Mouse (Mus musculus) ovary, postnatal 10 days (tissue): ENCODE data around the gene Plcb1.
"Not testable (repeated sequence)": the region's sequence is repeated elsewhere in the genome, so short reads cannot be mapped to it uniquely, and the experiment has no call there.

Experiments
- DNase-seq: peaks from one replicate; pipeline ENCODE4 v3.0.0; 2022; ENCODE audit warnings: low spot score

Plcb1 gene

GRCm38 (mm10) chr2:135323276-135323954 lies 537.5 kb downstream of the Plcb1 start:
- DNase-seq: no peak

DNA sequence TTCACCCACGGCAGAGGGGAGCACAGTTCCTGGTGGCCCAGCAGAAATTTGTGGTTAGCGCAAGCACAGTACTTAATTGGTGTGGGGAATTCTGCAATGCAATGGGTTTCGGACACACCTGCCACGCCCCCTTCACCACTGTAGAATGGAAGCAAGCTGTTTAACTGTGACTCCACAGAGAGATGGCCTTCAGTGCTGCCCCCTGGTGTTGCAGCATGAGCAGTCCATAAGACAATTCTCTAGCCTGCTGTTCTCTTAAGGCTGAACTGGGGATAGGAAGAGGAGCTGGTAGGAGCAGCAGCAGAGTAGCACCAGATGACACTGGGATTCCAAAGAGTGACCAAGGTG lies 538.1 kb downstream of the Plcb1 start:
- DNase-seq: peak; percentile 38

DNA sequence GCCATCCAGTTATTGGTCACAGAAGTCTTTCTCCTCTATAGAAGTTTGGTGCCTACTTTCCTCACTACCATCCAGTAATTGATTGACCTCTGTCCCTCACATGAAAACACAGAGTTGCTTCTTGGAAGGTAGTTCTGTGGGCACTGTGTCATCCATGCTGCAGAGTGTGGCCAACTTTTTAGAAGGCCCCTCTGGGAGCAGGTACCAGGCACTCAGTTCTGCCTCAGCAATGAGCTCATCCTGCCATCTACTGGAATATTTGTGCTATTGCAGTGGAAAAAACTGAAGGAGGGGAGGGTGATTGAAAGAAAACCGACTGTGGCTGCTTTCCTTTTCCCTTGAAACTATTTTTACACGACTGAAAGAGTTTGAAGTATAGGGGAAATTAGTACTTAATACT lies 542.9 kb downstream of the Plcb1 start:
- no peak for DNase-seq

DNA sequence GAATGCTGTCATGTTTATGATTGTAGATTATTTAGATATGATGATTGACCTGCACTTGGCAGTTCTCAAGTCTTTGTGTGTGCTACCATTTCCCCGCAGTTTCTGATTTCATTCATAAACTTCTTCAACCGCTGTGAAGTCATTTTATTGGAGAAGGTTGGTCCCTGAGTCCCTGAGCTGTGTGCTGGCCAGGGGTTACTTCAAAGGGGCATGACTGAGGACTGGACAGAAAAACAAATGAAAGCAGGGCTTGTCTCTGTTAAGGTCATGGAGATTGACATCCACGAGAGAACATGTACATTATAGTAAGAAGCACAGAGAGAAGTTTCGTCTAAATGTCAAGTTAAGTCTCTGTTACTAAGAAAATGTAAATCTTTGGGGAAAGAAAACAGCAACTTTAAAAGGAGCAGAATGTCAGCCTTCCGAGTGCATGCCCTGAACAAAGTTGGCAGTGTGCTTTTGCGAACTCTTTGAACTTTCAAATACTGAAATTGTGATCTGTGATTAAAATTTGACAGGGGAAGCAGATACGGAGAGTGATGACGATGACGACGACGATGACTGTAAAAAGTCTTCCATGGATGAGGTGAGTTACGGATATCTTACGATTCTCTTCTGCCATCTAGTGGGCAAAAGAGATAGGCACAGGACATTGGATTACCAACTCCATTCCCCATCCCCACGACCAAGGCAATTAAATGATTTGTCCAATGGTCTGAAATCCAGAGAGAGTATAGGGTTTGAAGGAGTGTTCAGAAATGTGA lies 544.1 kb downstream of the Plcb1 start:
- DNase-seq: peak; percentile 3

GRCm38 (mm10) chr2:135331868-135332267 lies 546.0 kb downstream of the Plcb1 start:
- no peak for DNase-seq

GRCm38 (mm10) chr2:135356311-135356710 lies 570.4 kb downstream of the Plcb1 start:
- no peak for DNase-seq

GRCm38 (mm10) chr2:135361798-135362197 lies 575.9 kb downstream of the Plcb1 start:
- no peak for DNase-seq

DNA sequence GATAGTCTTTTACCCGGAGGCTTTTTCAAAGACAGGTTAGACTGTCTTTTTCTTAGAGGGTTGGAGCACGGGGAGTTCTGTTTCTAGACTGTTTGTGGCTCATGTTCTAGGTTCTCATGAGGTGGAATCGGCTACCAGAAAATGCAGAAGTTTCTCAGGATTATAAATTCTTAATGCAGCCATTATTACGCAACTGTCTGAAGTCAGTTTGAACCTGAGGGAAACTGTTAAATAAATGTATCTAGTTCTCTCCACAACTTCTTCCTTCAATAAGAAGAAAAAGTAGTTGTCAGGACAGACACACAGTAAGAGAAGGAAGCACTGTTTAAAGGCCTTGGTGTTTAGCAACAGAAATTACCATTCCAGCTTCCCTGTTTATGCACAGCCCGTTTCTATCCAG lies 577.1 kb downstream of the Plcb1 start:
- DNase-seq: no peak

DNA sequence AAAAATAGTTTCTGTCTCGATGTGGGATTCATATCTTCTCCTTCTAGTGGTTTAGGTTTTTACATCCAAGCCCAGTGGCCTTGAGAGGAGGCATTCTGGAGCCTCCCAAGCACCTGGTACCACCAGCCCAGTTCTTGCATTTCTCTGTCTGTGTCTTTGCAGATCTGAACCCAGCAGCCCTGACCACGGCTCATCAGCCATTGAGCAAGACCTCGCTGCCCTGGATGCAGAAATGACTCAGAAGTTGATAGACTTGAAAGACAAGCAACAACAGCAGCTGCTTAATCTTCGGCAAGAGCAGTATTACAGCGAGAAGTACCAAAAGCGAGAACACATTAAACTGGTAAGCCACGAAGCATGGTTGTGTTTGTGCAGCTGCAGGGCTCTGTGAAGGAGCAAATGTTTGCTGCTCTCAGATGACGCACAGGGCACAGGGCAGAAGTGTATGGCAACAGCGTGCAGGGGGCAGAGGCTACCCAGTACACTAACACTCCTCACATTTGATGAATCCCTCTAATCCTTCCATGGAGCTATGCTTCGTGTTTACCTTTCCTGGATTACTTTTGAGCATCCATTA lies 584.5 kb downstream of the Plcb1 start:
- DNase-seq: no peak

- DNase-seq: not testable (repeated sequence)
These were observed 594.9 kb downstream of the Plcb1 start for GRCm38 (mm10) chr2:135380796-135381195.

GRCm38 (mm10) chr2:135381396-135381795 lies 595.5 kb downstream of the Plcb1 start:
- DNase-seq: no peak

DNA sequence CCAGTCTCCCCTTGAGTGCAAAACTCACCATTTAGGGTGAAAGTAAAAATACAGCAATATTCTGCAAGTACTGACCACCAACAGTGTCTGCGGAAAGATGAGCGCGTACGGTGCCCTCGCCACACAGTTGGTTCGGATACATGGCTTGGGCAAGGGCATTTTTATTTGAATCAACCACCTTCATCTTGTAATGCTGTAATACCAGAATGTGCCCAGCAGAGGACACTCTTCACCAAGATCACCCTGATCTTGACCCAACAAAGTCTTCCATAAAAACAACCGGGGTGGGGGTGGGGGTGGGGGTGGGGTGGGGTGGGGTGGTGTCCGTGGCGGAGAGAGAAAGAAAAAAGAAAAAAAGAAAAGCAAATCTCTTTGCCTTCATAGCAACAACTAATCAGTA lies 602.1 kb downstream of the Plcb1 start:
- no peak for DNase-seq

DNA sequence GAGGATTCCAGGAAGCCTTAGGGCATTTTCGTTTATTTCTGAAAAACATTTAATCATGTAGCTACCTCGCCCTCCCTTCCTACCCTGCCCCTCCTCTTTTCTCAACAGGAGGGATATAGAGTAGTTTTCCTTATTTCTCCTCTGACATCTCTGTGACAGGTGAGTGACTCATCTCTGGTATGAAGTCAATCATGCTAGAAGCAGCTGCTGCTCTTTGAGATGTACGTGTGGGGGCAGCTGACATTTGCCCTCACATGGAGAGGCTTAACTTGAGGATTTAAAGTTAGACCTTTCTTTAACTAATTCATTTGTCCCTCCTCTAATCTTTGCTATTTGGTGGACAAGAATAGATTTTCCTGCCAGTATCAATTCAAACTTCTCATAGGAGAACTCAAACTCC lies 608.8 kb downstream of the Plcb1 start:
- no peak for DNase-seq

- no peak for DNase-seq
These were observed 610.5 kb downstream of the Plcb1 start for GRCm38 (mm10) chr2:135396375-135396774.

- no peak for DNase-seq
These were observed 612.1 kb downstream of the Plcb1 start for GRCm38 (mm10) chr2:135397970-135398369.

GRCm38 (mm10) chr2:135399760-135400159 lies 613.9 kb downstream of the Plcb1 start:
- DNase-seq: no peak

DNA sequence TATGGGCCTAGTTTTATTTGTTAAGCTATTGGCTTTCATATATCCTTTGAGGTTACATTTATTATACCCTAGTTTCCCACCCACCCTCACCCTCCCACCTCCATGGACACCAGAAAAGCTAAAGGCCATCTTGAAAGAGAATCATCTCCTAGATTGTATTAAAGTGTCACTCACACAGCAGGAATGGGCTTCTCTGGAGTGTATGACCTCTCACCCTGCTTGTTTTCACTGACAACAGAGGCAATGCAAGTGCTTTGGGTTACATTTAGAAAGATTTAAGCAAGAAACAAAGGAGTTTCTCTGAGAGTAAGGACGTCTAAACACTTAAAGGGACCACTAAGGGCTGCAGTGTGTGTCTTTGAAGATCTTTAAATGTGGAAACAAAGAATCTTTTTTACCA lies 617.0 kb downstream of the Plcb1 start:
- no peak for DNase-seq

GRCm38 (mm10) chr2:135403344-135403743 lies 617.5 kb downstream of the Plcb1 start:
- DNase-seq: no peak

- no peak for DNase-seq
These were observed 618.2 kb downstream of the Plcb1 start for GRCm38 (mm10) chr2:135404095-135404494.

GRCm38 (mm10) chr2:135409418-135410097 lies 623.7 kb downstream of the Plcb1 start:
- no peak for DNase-seq

GRCm38 (mm10) chr2:135411675-135412074 lies 625.8 kb downstream of the Plcb1 start:
- DNase-seq: no peak

DNA sequence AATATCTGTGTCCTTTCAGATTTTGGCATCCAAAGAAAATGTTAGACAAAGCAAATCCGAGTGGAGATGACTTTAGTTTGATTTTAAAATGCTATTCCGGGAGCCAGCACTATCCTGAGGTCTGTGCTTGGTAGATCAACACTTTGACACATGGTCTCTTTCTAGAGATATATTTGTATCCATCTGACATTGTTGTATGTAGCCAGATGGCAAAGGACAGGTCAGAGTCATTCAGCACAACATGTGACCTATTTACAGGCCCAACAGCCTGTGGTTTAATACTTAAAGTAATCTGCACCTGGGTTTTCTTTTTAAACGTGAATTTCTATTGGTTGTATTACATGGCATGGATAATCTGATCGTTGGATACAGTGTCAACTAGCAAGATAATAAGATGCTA lies 629.3 kb downstream of the Plcb1 start:
- DNase-seq: no peak

GRCm38 (mm10) chr2:135419301-135419700 lies 633.4 kb downstream of the Plcb1 start:
- no peak for DNase-seq
